Mouse (Mus musculus): Measurements from ENCODE around the gene Sptbn1. TPM values are rescaled to one million over a fixed set of nuclear protein-coding genes. Genes with fewer than 3 reads are reported as not detected.
A peak's percentile ranks its signal among the peaks of the same experiment; 100 is the strongest.
"Not testable (repeated sequence)": the region's sequence is repeated elsewhere in the genome, so short reads cannot be mapped to it uniquely, and the experiment has no call there.

Sptbn1 gene
- total RNA-seq, 2 experiments from 2014 or later: 117 to 165 TPM

GRCm38 (mm10) chr11:30257085-30257484, 10.9 kb downstream of the Sptbn1 start:
- no peak for ATAC-seq (replicated peaks; ENCODE audit: poor library complexity, severe bottlenecking)

- no peak for ATAC-seq (replicated peaks; ENCODE audit: poor library complexity, severe bottlenecking)
These were observed 11.5 kb downstream of the Sptbn1 start for GRCm38 (mm10) chr11:30256491-30256890.

GRCm38 (mm10) chr11:30255211-30255610, 12.8 kb downstream of the Sptbn1 start:
- ATAC-seq (replicated peaks; ENCODE audit: poor library complexity, severe bottlenecking): not testable (repeated sequence)

- no peak for ATAC-seq (replicated peaks; ENCODE audit: poor library complexity, severe bottlenecking)
These were observed 16.6 kb downstream of the Sptbn1 start for GRCm38 (mm10) chr11:30251294-30251904.

- no peak for ATAC-seq (replicated peaks; ENCODE audit: poor library complexity, severe bottlenecking)
These were observed 18.4 kb downstream of the Sptbn1 start for GRCm38 (mm10) chr11:30249452-30250016.

GRCm38 (mm10) chr11:30247106-30247505, 20.9 kb downstream of the Sptbn1 start:
- no peak for ATAC-seq (replicated peaks; ENCODE audit: poor library complexity, severe bottlenecking)

- ATAC-seq (replicated peaks; ENCODE audit: poor library complexity, severe bottlenecking): no peak
These were observed 21.8 kb downstream of the Sptbn1 start for GRCm38 (mm10) chr11:30246161-30246560.

- no peak for ATAC-seq (replicated peaks; ENCODE audit: poor library complexity, severe bottlenecking)
These were observed 23.8 kb downstream of the Sptbn1 start for GRCm38 (mm10) chr11:30244172-30244571.

GRCm38 (mm10) chr11:30243591-30243990, 24.4 kb downstream of the Sptbn1 start:
- no peak for ATAC-seq (replicated peaks; ENCODE audit: poor library complexity, severe bottlenecking)

GRCm38 (mm10) chr11:30240861-30241260, 27.1 kb downstream of the Sptbn1 start:
- ATAC-seq (replicated peaks; ENCODE audit: poor library complexity, severe bottlenecking): no peak

- peak; percentile 66 for ATAC-seq (replicated peaks; ENCODE audit: poor library complexity, severe bottlenecking)
These were observed 30.0 kb downstream of the Sptbn1 start for GRCm38 (mm10) chr11:30237960-30238359.

- ATAC-seq (replicated peaks; ENCODE audit: poor library complexity, severe bottlenecking): no peak
These were observed 31.2 kb downstream of the Sptbn1 start for GRCm38 (mm10) chr11:30236681-30237242.

GRCm38 (mm10) chr11:30235666-30236065, 32.3 kb downstream of the Sptbn1 start:
- no peak; the same call in 1 of the 2 replicates for ATAC-seq (replicated peaks; ENCODE audit: poor library complexity, severe bottlenecking)

- no peak for ATAC-seq (replicated peaks; ENCODE audit: poor library complexity, severe bottlenecking)
These were observed 32.8 kb downstream of the Sptbn1 start for GRCm38 (mm10) chr11:30235218-30235617.

- no peak for ATAC-seq (replicated peaks; ENCODE audit: poor library complexity, severe bottlenecking)
These were observed 34.0 kb downstream of the Sptbn1 start for GRCm38 (mm10) chr11:30233946-30234345.

- no peak for ATAC-seq (replicated peaks; ENCODE audit: poor library complexity, severe bottlenecking)
These were observed 35.9 kb downstream of the Sptbn1 start for GRCm38 (mm10) chr11:30232082-30232481.

- no peak for ATAC-seq (replicated peaks; ENCODE audit: poor library complexity, severe bottlenecking)
These were observed 36.6 kb downstream of the Sptbn1 start for GRCm38 (mm10) chr11:30231336-30231735.

GRCm38 (mm10) chr11:30230330-30230771, 37.6 kb downstream of the Sptbn1 start:
- ATAC-seq (replicated peaks; ENCODE audit: poor library complexity, severe bottlenecking): no peak

- no peak for ATAC-seq (replicated peaks; ENCODE audit: poor library complexity, severe bottlenecking)
These were observed 41.2 kb downstream of the Sptbn1 start for GRCm38 (mm10) chr11:30226756-30227155.

GRCm38 (mm10) chr11:30224599-30224998, 43.4 kb downstream of the Sptbn1 start:
- peak; percentile 89 for ATAC-seq (replicated peaks; ENCODE audit: poor library complexity, severe bottlenecking)

GRCm38 (mm10) chr11:30222636-30223035, 45.3 kb downstream of the Sptbn1 start:
- peak; percentile 80 for ATAC-seq (replicated peaks; ENCODE audit: poor library complexity, severe bottlenecking)

GRCm38 (mm10) chr11:30221043-30221442, 46.9 kb downstream of the Sptbn1 start:
- ATAC-seq (replicated peaks; ENCODE audit: poor library complexity, severe bottlenecking): no peak

Measured in granulocyte monocyte progenitor cell, adult 5-6 weeks (primary cell).